Mouse (Mus musculus): ENCODE results near the gene Rgs7.

GRCm38 (mm10) chr1:175039567-175039966 lies 452.7 kb downstream of the Rgs7 start:
- TF ChIP-seq CTCF (IDR thresholded peaks at IDR 0.05; ENCODE audit: extremely low read depth, insufficient read depth, low read length) (no peak), POLR2A (IDR thresholded peaks at IDR 0.05; ENCODE audit: extremely low read depth, insufficient read depth, low read length) (no peak)

Data from cortical plate, adult 2 months (tissue).